Mouse (Mus musculus) right cerebral cortex, postnatal 4 days (tissue): Measurements from ENCODE around the gene Slc39a5.

Experiments used
- DNase-seq: peaks from one replicate; pipeline ENCODE4 v3.0.0-alpha.2; 2022

Gene Slc39a5

GRCm38 (mm10) chr10:128374393-128374792 is 26.6 kb downstream of the Slc39a5 start:
- no peak for DNase-seq

GRCm38 (mm10) chr10:128372989-128373748 is 27.9 kb downstream of the Slc39a5 start:
- DNase-seq, result no peak

GRCm38 (mm10) chr10:128372142-128372541 is 28.9 kb downstream of the Slc39a5 start:
- DNase-seq, result no peak

GRCm38 (mm10) chr10:128370601-128371000 is 30.4 kb downstream of the Slc39a5 start:
- no peak for DNase-seq

GRCm38 (mm10) chr10:128370021-128370420 is 31.0 kb downstream of the Slc39a5 start:
- DNase-seq, result no peak

DNA sequence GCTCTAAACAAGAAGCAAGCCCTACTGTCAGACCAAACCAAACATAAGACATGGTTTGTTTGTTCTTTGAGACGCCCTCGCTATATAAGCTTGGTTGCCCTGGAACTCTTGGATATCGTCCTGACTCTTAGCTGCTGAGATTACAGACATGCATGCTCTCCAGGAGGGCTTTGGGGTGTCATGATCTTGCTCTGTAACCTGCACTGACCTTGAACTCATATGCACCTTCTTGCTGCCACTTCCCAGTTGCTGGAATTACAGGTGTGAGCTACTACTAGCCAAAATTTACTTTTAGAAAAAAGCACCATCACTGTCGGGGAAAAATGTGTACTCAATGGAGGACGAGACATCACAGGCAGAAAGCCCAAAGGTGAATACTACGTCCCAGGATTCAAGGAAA is 31.4 kb downstream of the Slc39a5 start:
- DNase-seq, result no peak

DNA sequence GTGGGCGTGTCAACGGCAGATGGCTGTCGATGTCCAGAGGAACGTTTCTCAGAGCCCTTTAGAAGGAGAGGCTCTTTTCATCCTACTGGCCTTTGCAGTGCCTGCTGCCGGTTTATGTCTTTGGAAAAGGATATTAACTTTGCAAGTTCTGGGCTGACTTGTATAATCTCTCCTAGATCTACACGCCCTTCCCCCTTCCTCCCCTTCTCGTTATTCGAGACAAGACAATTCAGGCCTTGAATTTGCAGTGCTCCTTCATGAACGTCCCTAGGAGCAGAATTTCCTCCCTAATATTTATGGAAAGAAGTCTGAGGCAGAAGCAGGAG is 31.8 kb downstream of the Slc39a5 start:
- DNase-seq, result no peak

DNA sequence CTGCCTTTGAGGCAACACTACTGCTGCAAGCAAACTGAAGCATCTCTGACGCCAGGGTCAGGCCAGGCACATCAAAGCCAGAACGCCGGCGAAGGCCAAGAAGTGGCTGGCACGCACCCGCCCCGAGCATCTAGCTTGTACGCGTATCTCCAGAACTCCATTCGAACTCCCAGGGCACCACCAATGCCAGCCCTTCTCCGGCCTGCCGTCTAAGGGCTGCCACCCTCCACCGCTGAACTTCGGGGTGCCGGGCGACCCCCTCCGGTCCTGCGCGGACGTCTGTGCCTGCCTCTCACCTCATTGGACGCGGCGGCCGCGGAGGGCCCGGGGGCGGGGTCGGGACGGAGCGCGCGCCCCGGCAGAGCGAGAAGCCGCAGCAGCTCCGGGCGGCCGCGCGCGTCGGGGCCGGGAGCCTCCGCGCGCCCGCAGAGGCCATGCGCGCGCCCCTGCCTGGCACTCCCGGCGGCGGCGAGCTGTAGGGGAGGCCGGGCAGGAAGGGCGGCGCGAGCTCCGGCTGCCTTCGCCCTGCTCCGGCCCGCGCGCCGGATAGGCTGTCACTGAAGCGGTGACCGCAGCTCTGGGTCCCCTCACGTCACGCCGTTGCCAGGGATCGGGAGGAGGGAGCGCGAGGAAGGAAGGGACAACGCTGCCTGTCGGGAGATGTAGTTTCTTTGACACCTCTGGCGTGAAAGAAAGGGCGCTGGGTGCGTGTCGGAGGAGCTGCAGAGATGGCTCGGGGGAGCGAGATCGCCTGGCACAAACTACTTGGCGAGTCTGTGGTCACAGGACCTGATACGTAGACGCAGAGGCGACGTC is 32.4 kb downstream of the Slc39a5 start, which contains the start of gene Coq10a:
Gene Coq10a (minus strand): TSS at position 596 of the 816 bp plus-strand sequence.
- peak; percentile 81 for DNase-seq

DNA sequence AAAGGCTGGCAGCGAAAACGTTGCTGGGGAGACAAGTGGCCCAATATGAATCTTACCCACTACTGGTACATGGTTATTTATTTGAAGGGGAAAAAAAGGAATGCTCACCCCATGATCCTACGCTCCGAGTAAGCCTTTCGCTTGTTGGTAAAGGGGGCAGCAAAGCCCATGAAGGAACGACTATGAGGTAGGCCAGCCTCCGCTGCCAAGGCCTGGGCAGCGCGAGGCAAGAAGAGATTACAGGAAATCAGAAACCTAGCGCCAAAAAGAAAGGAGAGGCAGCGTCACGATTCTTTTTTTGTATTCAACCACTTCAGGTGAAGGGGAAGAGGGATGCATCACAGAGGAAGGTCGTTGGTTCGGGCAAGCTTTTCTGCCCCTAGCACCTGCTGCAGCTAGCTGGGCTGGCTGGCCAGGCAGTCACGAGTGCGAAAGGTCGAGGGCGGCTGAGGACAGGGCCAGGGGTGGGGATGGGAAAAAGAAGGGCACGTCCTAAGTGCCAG is 33.1 kb downstream of the Slc39a5 start:
- DNase-seq, result no peak

DNA sequence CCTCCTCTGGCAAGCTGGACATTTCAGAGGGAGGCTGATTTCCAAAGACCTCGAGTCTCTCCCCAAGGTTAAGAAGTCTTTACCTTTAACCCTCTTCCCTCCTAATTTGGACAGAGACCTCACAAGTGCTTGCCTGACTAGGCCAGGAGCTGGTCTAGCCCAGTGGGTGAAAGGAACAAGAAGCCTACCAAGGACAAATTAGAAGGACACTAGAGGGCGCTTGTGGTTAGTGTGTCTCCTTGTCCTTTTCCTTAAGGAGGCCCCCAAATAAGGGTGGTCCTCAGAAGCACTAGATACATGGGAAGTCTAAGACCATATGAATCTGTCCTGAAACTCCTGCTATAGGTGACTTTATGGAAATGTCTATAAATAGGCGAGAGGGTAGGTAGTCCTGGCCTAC is 38.5 kb downstream of the Slc39a5 start:
- DNase-seq, result no peak

DNA sequence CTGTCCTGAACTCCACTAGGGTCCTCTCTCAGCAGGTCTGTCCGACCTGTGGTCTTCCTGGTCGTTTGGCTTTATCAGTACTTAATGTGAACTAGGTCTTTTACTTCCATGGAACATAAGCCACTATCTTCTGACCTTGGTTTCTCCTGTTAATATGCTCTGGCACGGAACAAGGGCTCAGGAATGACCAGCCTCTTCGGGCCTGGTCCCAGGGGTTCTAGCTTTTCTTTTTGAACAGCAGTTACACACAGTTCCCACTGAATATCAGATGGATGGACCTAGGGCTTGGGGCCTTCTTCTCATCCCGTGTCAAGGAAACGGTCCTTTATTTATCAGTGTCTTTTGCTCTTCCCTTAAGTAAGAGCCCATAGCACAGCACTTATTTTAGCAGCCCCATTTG is 39.2 kb downstream of the Slc39a5 start:
- DNase-seq, result no peak

DNA sequence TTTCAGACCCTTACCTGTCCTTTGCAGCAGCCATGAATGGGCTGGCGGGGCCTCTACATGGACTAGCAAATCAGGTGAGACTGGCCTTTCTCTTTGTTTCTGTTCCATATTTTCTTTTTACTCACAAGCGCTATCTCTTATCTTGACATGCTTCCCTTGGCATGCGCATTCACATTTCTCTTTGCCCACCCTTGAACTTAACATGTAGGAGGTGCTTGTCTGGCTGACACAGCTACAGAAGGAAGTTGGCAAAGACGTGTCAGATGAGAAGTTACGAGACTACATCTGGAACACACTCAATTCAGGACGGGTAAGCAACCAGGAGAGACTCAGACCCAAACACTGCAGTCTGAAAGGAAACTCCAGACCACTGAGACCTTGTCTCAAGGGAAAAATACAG is 41.8 kb downstream of the Slc39a5 start:
- DNase-seq, result no peak

DNA sequence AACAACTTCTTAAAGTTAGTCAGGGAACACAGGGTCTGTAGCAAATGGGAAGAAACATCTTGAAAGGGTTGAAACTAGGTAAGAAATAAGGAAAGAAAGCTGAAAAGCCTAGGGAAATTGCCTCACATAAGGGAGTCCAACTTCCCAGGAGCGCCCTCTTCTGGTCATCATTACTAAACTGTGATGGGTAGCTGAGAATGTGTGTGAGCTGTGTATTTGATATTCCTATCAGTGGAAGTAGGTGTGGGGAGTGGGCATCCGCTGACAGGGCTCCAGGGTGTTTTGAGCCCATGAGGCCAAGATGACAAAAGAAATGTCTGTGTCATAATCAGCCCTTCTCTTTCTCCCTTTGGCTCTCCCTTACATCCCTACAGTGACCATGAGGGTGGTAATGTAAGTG is 42.2 kb downstream of the Slc39a5 start:
- DNase-seq, result peak; percentile 60

GRCm38 (mm10) chr10:128347541-128347940 is 53.5 kb downstream of the Slc39a5 start:
- DNase-seq, result no peak
